Mouse (Mus musculus) CH12.LX (cell line): ENCODE results near the gene Sik3. TPM values are rescaled to one million over a fixed set of nuclear protein-coding genes. Genes with fewer than 3 reads are reported as not detected.

Experiments used
- DNase-seq: peaks from one replicate; pipeline ENCODE4 v3.0.0-alpha.2; 2013; ENCODE audit errors: extremely low read depth
- H3K27ac ChIP-seq: 2 replicates; pipeline ENCODE4 v1.5.1; 2012; ENCODE audit warnings: low read depth, mild to moderate bottlenecking, control low read depth, moderate library complexity; ENCODE audit not compliant: insufficient read depth
- H3K27me3 ChIP-seq: replicated peaks from 2 replicates; pipeline ENCODE3; 2012; ENCODE audit warnings: inconsistent platforms
- H3K36me3 ChIP-seq, 2 experiments: replicated peaks in 1 of 2; 2 replicates each; pipeline versions ENCODE3 to v1.6.1; 2012; ENCODE audit warnings: inconsistent platforms in 1 of 2, low read length in 1 of 2, mild to moderate bottlenecking in 1 of 2, mixed read lengths in 1 of 2, moderate library complexity in 1 of 2; ENCODE audit not compliant: control insufficient read depth in 1 of 2, insufficient read depth in 1 of 2
- H3K4me1 ChIP-seq, 2 experiments: 2 replicates each; pipeline ENCODE4 v1.6.1; 2012; ENCODE audit warnings: inconsistent platforms in 1 of 2, moderate library complexity in 1 of 2; ENCODE audit not compliant: insufficient read depth in 2 of 2, control insufficient read depth in 1 of 2
- H3K4me2 ChIP-seq: 2 replicates; pipeline ENCODE4 v1.6.1; 2012; ENCODE audit warnings: low read depth, mild to moderate bottlenecking, control low read depth; ENCODE audit not compliant: poor library complexity, insufficient read depth, severe bottlenecking
- H3K4me3 ChIP-seq, 3 experiments: fragments of 150-350 bp in 1 of 3; sonication (generic) in 1 of 3; replicated peaks in 1 of 3; 2 replicates each; pipeline versions ENCODE3 to v1.5.1; 2011 to 2012; ENCODE audit warnings: low read depth in 2 of 3, low read length in 2 of 3, mild to moderate bottlenecking in 2 of 3, moderate library complexity in 2 of 3, control low read depth in 1 of 3, improper control_type of control experiment in 1 of 3, inconsistent platforms in 1 of 3, mixed read lengths in 1 of 3; ENCODE audit not compliant: poor library complexity in 1 of 3
- H3K79me2 ChIP-seq: replicated peaks from 2 replicates; pipeline ENCODE4 v1.6.1; 2012; ENCODE audit warnings: mild to moderate bottlenecking, moderate library complexity; ENCODE audit not compliant: control insufficient read depth, poor library complexity, insufficient read depth, severe bottlenecking; ENCODE audit errors: extremely low read depth
- H3K9ac ChIP-seq: 2 replicates; pipeline ENCODE4 v1.6.1; 2012; ENCODE audit warnings: low read depth, mild to moderate bottlenecking, control low read depth, moderate library complexity; ENCODE audit not compliant: insufficient read depth
- H3K9me3 ChIP-seq: replicated peaks from 2 replicates; pipeline ENCODE3; 2012; ENCODE audit warnings: low read length, inconsistent platforms, mixed read lengths
- BHLHE40 ChIP-seq: IDR thresholded peaks from 2 replicates; pipeline ENCODE4 v1.6.1; 2011; ENCODE audit warnings: mild to moderate bottlenecking, low read depth, low read length, improper control_type of control experiment
- CHD1 ChIP-seq: IDR thresholded peaks from 2 replicates; pipeline ENCODE4 v1.6.1; 2012; ENCODE audit warnings: low read depth, low read length, improper control_type of control experiment, inconsistent platforms
- CHD2 ChIP-seq: IDR thresholded peaks from 2 replicates; pipeline ENCODE4 v1.6.1; 2011; ENCODE audit warnings: low read length, improper control_type of control experiment
- CTCF ChIP-seq, 2 experiments: IDR thresholded peaks in 1 of 2; conservative IDR thresholded peaks in 1 of 2; 2 replicates each; pipeline ENCODE4 v1.5.1; 2011 to 2012; ENCODE audit warnings: low read depth in 2 of 2, low read length in 2 of 2, improper control_type of control experiment in 1 of 2, inconsistent platforms in 1 of 2, mild to moderate bottlenecking in 1 of 2, moderate library complexity in 1 of 2
- E2F4 ChIP-seq: IDR thresholded peaks from 2 replicates; pipeline ENCODE4 v1.6.1; 2011; ENCODE audit warnings: low read depth, low read length, improper control_type of control experiment; ENCODE audit not compliant: insufficient replicate concordance
- ELF1 ChIP-seq: IDR thresholded peaks from 2 replicates; pipeline ENCODE4 v1.6.1; 2014; ENCODE audit warnings: low read depth, mild to moderate bottlenecking, inconsistent platforms, low read length, improper control_type of control experiment
- ETS1 ChIP-seq: conservative IDR thresholded peaks from 2 replicates; pipeline ENCODE4 v1.6.1; 2012; ENCODE audit warnings: low read depth, mild to moderate bottlenecking, inconsistent platforms, low read length, improper control_type of control experiment, moderate library complexity
- IRF4 ChIP-seq: IDR thresholded peaks from 2 replicates; pipeline ENCODE4 v1.6.1; 2014; ENCODE audit warnings: low read depth, mild to moderate bottlenecking, inconsistent platforms, low read length, improper control_type of control experiment
- JUN ChIP-seq: IDR thresholded peaks from 2 replicates; pipeline ENCODE4 v1.6.1; 2011; ENCODE audit warnings: low read depth, mild to moderate bottlenecking, low read length, improper control_type of control experiment, moderate library complexity; ENCODE audit not compliant: insufficient read depth
- KAT2A ChIP-seq: IDR thresholded peaks from 2 replicates; pipeline ENCODE4 v1.6.1; 2012; ENCODE audit warnings: low read length, improper control_type of control experiment, inconsistent platforms; ENCODE audit not compliant: insufficient replicate concordance
- MEF2A ChIP-seq: IDR thresholded peaks from 2 replicates; pipeline ENCODE4 v1.6.1; 2014; ENCODE audit warnings: low read depth, mild to moderate bottlenecking, inconsistent platforms, low read length, improper control_type of control experiment, borderline replicate concordance
- MYC ChIP-seq: IDR thresholded peaks from 2 replicates; pipeline ENCODE4 v1.6.1; 2011; ENCODE audit warnings: low read depth, mild to moderate bottlenecking, improper control_type of control experiment, low read length
- NELFE ChIP-seq: IDR thresholded peaks from 2 replicates; pipeline ENCODE4 v1.6.1; 2011; ENCODE audit warnings: low read depth, low read length, improper control_type of control experiment
- NRF1 ChIP-seq: IDR thresholded peaks from 2 replicates; pipeline ENCODE4 v1.6.1; 2014; ENCODE audit warnings: low read depth, mild to moderate bottlenecking, inconsistent platforms, low read length, improper control_type of control experiment, moderate library complexity
- PAX5 ChIP-seq: IDR thresholded peaks from 2 replicates; pipeline ENCODE4 v1.6.1; 2012; ENCODE audit warnings: low read length, inconsistent platforms, mixed read lengths
- POLR2AphosphoS2 ChIP-seq: IDR thresholded peaks from 2 replicates; pipeline ENCODE4 v1.6.1; 2011; ENCODE audit warnings: low read depth, low read length, improper control_type of control experiment
- RCOR1 ChIP-seq: conservative IDR thresholded peaks from 2 replicates; pipeline ENCODE4 v1.6.1; 2012; ENCODE audit warnings: low read depth, mild to moderate bottlenecking, inconsistent platforms, low read length, improper control_type of control experiment
- SIN3A ChIP-seq: IDR thresholded peaks from 2 replicates; pipeline ENCODE4 v1.6.1; 2012; ENCODE audit warnings: low read length, improper control_type of control experiment, inconsistent platforms
- SMC3 ChIP-seq: IDR thresholded peaks from 2 replicates; pipeline ENCODE4 v1.6.1; 2011; ENCODE audit warnings: low read depth, low read length, improper control_type of control experiment
- TBP ChIP-seq: conservative IDR thresholded peaks from 2 replicates; pipeline ENCODE4 v1.6.1; 2011; ENCODE audit warnings: low read depth, low read length, improper control_type of control experiment
- TCF12 ChIP-seq: IDR thresholded peaks from 2 replicates; pipeline ENCODE4 v1.6.1; 2014; ENCODE audit warnings: low read depth, mild to moderate bottlenecking, inconsistent platforms, low read length, improper control_type of control experiment
- UBTF ChIP-seq: IDR thresholded peaks from 2 replicates; pipeline ENCODE4 v1.6.1; 2012; ENCODE audit warnings: low read depth, mild to moderate bottlenecking, inconsistent platforms, low read length, improper control_type of control experiment, moderate library complexity
- USF1 ChIP-seq: IDR thresholded peaks from 2 replicates; pipeline ENCODE4 v1.6.1; 2014; ENCODE audit warnings: low read depth, mild to moderate bottlenecking, inconsistent platforms, low read length, improper control_type of control experiment
- USF2 ChIP-seq: conservative IDR thresholded peaks from 2 replicates; pipeline ENCODE4 v1.6.1; 2011; ENCODE audit warnings: low read depth, low read length, improper control_type of control experiment
- ZC3H11A ChIP-seq: IDR thresholded peaks from 2 replicates; pipeline ENCODE4 v1.6.1; 2012; ENCODE audit warnings: low read depth, mild to moderate bottlenecking, inconsistent platforms, low read length, improper control_type of control experiment
- ZKSCAN1 ChIP-seq: IDR thresholded peaks from 2 replicates; pipeline ENCODE4 v1.6.1; 2012; ENCODE audit warnings: low read depth, inconsistent platforms, low read length, improper control_type of control experiment, borderline replicate concordance
- ZMIZ1 ChIP-seq: IDR thresholded peaks from 2 replicates; pipeline ENCODE4 v1.6.1; 2012; ENCODE audit warnings: low read depth, mild to moderate bottlenecking, inconsistent platforms, low read length, improper control_type of control experiment
- ZNF384 ChIP-seq: IDR thresholded peaks from 2 replicates; pipeline ENCODE4 v1.6.1; 2012; ENCODE audit warnings: low read depth, low read length, improper control_type of control experiment, inconsistent platforms
- dilution Hi-C: fragments of 300-500 bp; cut with MboI; formaldehyde crosslinking; loops from 2 replicates; pipeline ENCODE4 v1.14.3; 2020; ENCODE audit warnings: low sequenced_read_pairs; ENCODE audit not compliant: extremely low pct_unique_long_range_greater_than_20kb, extremely low pct_ligation_motif_present
- in situ Hi-C: fragments of 300-500 bp; cut with MboI; formaldehyde crosslinking; loops from 3 replicates; pipeline ENCODE4 v1.14.3; 2019; ENCODE audit warnings: low sequenced_read_pairs, low pct_ligation_motif_present, low pct_unique_long_range_greater_than_20kb, mixed read lengths
- polyA plus RNA-seq: library from polyadenylated mRNA; unstranded; fragments of >175 nt; gene quantifications from 2 replicates; pipeline ENCODE4 v1.2.1, GENCODE M21; 2012; ENCODE audit warnings: low read depth; ENCODE audit not compliant: insufficient read length
- total RNA-seq, 2 experiments: library from RNA; depleted of rRNA; stranded (reverse); fragments of 300-350 nt in 1 of 2; fragments of >200 nt in 1 of 2; gene quantifications; 2 replicates each; pipeline ENCODE4 v1.2.3; 2012 to 2014

The Sik3 gene
- total and polyA plus RNA-seq, 3 experiments, result 14.9 to 29.8 (median 21.4) TPM

DNA sequence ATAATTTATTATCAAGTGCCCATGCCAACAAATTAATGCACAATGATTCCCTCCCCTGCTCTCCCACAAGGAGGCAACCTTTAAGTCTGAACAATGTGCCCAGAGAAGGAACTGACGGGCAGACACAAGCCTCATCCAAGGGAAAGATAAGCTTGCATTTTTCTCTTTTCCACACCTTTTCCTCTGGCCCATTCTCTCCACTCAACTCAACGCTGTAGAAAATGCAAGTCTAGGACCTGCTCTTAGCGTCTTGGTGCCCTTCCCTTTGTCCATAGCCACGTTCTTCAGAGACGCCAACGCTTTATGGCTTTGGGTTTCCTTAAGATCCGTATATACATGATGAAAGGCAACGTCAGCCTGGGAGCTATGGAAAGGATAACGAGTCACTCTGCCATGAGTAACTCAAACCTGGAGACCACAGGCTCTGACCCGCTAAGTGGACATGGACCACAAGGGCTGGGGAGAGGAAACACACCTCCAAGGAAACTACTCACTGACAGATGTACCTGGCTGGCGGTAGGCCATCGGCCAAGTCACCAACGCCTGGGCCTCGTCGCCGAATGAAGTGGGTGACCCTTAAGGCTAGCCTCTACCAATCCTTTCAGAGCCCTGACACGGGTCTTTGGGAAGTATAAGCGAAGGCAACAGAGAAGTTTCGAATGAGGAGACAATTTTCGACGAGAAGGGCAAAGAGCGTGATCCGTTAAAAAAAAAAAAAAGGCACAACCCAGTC is 28.8 kb upstream of the Sik3 start:
- in situ Hi-C loops, result no loop called here
- H3K4me2 ChIP-seq, result peak overlapping the region; percentile 91
- no peaks in the 10 kb centered on the region for H3K27me3 ChIP-seq
- dilution Hi-C loops, result no loop called here
- peak overlapping the region; percentile 90; the same call in 1 of the 2 replicates for H3K27ac ChIP-seq
- peaks cover 7 to 43% of the 10 kb centered on the region in 2 experiments for H3K4me1 ChIP-seq
- peak overlapping the region; percentile 71 to 81 (median 72) for H3K4me3 ChIP-seq
- no peak for DNase-seq
- H3K9ac ChIP-seq, result peak overlapping the region; percentile 86
- peaks cover 3 to 34% of the 10 kb centered on the region in 2 experiments for H3K36me3 ChIP-seq
- no peaks in the 10 kb centered on the region for H3K9me3 ChIP-seq
- H3K79me2 ChIP-seq, result peaks cover 54% of the 10 kb centered on the region
- TF ChIP-seq ZNF384 (peak; percentile 63), IRF4 (0 out of 2 replicates have a peak, but pooled peaks have one; percentile 3), SIN3A (peak; percentile 45; the same call in 1 of the 2 replicates), MEF2A (no peak)
- TF ChIP-seq, all 38 proteins: peak for 3

DNA sequence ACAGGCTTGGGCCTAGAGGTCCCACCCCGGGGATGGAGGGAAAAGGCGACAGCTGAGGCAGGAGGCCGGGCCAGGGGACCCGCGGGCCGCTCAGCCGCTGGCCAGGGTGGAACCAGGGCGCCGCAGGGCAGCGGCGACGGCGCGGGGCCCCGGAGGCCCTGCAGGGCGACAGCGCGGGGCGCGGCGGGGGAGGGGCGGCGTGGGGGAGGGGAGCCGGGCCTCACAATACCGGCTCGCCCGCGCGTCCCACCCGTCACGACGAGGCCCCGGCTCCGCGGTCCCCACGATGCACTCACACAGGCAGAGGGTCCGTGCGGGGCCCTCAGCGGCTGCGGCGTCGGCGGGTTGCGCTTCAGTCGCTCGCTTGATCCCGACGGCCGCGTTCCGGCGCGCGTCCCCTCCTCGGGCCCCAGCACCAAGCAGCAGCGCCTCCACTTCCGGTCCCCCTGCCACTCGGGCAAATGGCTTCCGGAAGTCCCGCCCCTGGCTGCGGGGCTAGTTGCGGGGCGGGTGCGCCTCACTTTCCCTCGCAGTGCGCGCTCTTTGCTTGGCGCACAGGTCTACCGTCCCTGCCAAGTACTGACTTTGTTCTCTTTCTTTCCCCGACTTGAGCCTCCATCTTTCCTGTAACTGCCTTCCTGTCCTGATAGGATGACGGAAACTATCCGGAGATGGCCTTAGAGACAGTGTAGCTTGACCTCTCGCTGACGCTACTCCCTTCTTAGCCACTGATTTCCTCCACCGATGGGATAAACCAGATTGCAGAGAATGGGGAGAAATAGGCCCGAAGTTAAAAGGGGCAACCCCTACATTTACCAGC is 28.0 kb upstream of the Sik3 start:
- H3K27me3 ChIP-seq, result no peaks in the 10 kb centered on the region
- dilution Hi-C loops, result no loop called here
- H3K36me3 ChIP-seq, result peaks cover 0 to 28% of the 10 kb centered on the region in 2 experiments
- H3K4me3 ChIP-seq, result peak overlapping the region; percentile 71 to 81 (median 72)
- peak overlapping the region; percentile 90 for H3K27ac ChIP-seq
- peak overlapping the region; percentile 53 for H3K4me2 ChIP-seq
- H3K79me2 ChIP-seq, result peaks cover 48% of the 10 kb centered on the region
- H3K4me1 ChIP-seq, result peaks cover 7 to 40% of the 10 kb centered on the region in 2 experiments
- in situ Hi-C loops, result no loop called here
- peak overlapping the region; percentile 86 for H3K9ac ChIP-seq
- H3K9me3 ChIP-seq, result no peaks in the 10 kb centered on the region
- peak; percentile 88 for DNase-seq
- TF ChIP-seq NRF1, result 0 out of 2 replicates have a peak, but pooled peaks have one; percentile 21
- no peak for TF ChIP-seq ZC3H11A
- TF ChIP-seq ZKSCAN1, result no peak
- peak; percentile 85 for TF ChIP-seq ELF1
- TF ChIP-seq CTCF (conservative IDR thresholded peaks at IDR 0.05 in 1 of 2, IDR thresholded peaks at IDR 0.05 in 1 of 2; ENCODE audit: low read depth in 2 of 2, low read length in 2 of 2), result no peak
- no peak; the same call in 1 of the 2 replicates for TF ChIP-seq UBTF
- no peak for TF ChIP-seq USF1
- peak; percentile 78 for TF ChIP-seq ZMIZ1
- TF ChIP-seq CHD2, result peak; percentile 81
- no peak for TF ChIP-seq BHLHE40
- TF ChIP-seq E2F4, result no peak
- TF ChIP-seq PAX5, result no peak
- peak; percentile 40; the same call in 1 of the 2 replicates for TF ChIP-seq SIN3A
- TF ChIP-seq POLR2AphosphoS2, result peak; percentile 57; the same call in 1 of the 2 replicates
- no peak for TF ChIP-seq SMC3
- TF ChIP-seq KAT2A, result 0 out of 2 replicates have a peak, but pooled peaks have one; percentile 21
- peak; percentile 80; the same call in 1 of the 2 replicates for TF ChIP-seq NELFE
- no peak for TF ChIP-seq RCOR1
- TF ChIP-seq JUN, result no peak
- no peak for TF ChIP-seq USF2
- TF ChIP-seq MYC, result no peak
- TF ChIP-seq TBP, result 0 out of 2 replicates have a peak, but pooled peaks have one; percentile 50
- TF ChIP-seq TCF12, result peak; percentile 82; the same call in 1 of the 2 replicates
- no peak for TF ChIP-seq CHD1
- no peak for TF ChIP-seq ETS1
